Mouse (Mus musculus) small intestine, adult 2 months (tissue): Measurements from ENCODE around the gene Cypt15.
"Not testable (repeated sequence)": the region's sequence is repeated elsewhere in the genome, so short reads cannot be mapped to it uniquely, and the experiment has no call there.

Experiments
- CTCF ChIP-seq: fragments of 200-500 bp; IDR thresholded peaks from 2 replicates; pipeline ENCODE4 v1.5.1; 2012; ENCODE audit warnings: low read depth, mild to moderate bottlenecking, control low read depth, inconsistent platforms, low read length, moderate library complexity, mixed read lengths; ENCODE audit not compliant: insufficient replicate concordance, insufficient read length; ENCODE audit errors: extremely low read depth
- POLR2A ChIP-seq: fragments of 200-500 bp; IDR thresholded peaks from 2 replicates; pipeline ENCODE4 v1.6.1; 2012; ENCODE audit warnings: low read depth, mild to moderate bottlenecking, control low read depth, inconsistent platforms, low read length, moderate library complexity

DNA sequence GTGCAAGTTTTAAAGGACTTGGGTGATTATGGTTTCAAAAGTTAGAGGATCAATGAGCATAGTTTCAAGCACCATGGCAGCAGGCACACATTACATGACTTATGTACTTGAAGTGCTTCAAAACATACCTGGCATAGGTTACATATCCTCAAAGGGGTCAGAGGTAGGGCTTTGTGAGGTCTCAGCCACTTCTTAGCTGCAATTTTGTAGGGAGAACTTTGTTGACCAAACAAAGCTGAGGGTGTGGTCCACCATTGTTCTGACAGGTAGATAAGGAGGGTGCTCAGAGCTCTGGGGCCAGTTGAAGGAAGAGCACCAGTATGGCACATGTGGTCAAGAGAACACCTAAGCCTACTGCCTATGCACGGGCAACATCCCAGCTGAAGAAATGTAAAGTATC lies at the start of gene Cypt15:
- TF ChIP-seq CTCF, POLR2A: not testable (repeated sequence)
